Mouse (Mus musculus) megakaryocyte, adult 5-6 weeks (primary cell): ENCODE data around the gene AC161166.1. TPM values are rescaled to one million over a fixed set of nuclear protein-coding genes. Genes with fewer than 3 reads are reported as not detected.
"Not testable (repeated sequence)": the region's sequence is repeated elsewhere in the genome, so short reads cannot be mapped to it uniquely, and the experiment has no call there.

Experiments used
- ATAC-seq: 2 replicates; pipeline ENCODE4 v1.8.0; 2016; ENCODE audit warnings: mild to moderate bottlenecking, inconsistent platforms; ENCODE audit not compliant: poor library complexity, severe bottlenecking
- total RNA-seq, 2 experiments: library from RNA; stranded (forward) in 1 of 2; stranded (reverse) in 1 of 2; fragments of 153-499, 151-499 nt in 1 of 2; fragments of 221-1000, 200-1000 nt in 1 of 2; gene quantifications; 2 replicates each; pipeline versions ENCODE4 v1.2.3 to v1.2.4; 2015 to 2017

The AC161166.1 gene
- total RNA-seq, 2 experiments from 2014 or later = not detected

GRCm38 (mm10) chr7:24487403-24487802, 24.9 kb downstream of the AC161166.1 start:
- ATAC-seq = no peak

DNA sequence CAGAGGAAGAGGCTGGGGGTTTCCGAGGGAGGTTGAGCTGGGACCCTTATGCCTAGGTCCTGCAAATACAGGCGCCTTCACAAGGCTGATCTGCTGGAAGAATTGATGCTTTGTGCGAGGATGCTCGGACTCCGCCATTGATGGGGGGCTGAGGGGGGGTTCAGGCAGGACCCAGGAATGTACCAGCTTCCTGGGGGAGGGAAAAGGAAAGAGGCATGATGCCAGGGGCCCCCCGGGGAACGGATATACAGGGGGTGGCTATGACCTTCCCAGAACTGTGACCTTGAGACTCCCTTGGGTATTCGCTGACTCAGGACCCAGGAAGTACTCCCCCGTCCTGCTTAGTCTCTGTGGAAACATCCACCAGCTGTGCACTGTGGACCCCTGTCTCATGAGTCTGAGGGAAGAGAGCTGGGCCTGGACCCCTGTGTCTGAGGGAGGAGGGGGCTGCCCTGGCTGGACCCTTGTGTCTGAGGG, 25.6 kb downstream of the AC161166.1 start:
- no peak for ATAC-seq

DNA sequence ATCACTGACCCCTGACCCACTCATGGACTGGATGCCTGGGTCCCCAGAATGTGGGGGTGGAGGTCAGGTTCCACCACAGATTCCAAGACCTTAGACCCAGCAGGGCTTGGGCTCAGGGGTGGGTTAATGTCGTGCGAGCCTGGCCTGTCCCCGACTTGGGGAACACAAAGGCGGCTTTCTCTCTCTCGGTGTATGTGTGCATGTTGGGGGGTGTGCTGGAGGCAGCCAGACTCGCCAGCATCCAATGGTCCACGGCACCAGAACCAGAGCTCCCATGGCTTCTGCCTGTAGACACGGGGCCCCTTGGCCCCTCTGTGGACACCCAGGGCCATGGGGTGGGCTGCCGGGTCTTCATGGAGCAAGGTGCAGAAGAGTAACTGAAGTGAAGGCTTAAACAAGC, 26.8 kb downstream of the AC161166.1 start:
- no peak for ATAC-seq

- ATAC-seq = not testable (repeated sequence)
These were observed 29.0 kb downstream of the AC161166.1 start for GRCm38 (mm10) chr7:24483291-24483690.

DNA sequence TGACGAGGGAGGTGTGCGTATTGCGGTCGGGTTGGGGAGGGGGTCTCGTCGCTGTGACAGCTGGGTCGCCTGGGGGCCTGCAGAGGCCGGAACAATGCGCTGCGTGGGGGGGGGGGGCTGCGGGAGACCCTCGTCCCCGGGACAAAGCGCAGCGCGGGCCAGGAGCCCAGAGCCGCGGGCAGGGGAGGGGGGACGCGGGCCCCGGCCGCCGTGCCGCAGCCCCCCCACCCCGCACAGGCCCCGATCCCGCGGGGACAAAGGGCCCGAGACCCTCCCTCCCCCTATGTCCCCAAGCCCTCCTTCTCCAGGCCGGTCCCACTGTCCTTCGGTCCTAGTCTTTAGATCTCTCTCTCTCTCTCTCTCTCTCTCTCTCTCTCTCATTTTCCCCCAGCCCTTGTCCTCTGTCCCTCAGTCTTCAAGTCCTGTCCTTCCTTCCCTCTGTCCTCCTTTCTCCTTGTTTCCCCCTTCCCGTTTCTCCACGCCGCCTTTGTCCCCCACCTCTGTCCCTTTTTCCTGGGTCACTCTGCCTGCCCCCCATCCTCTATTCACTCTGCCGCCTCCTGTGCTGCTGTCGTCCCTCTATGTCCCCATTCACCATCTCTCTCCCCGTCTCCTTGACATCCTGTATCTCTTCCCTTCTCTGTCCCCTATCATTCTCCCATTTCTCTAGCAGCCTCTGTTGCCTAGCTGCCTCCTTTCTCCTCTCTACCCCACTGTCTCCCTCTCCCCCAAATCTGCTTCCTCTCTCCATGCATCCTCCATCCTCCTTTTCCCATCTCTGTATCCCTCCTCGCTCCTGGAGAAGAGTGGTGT, 29.8 kb downstream of the AC161166.1 start:
- no peak for ATAC-seq

GRCm38 (mm10) chr7:24481474-24482207, 30.6 kb downstream of the AC161166.1 start, which contains the start of gene Cadm4:
Cadm4 (plus strand) TSS chr7:24482023.
- peak; percentile 81 for ATAC-seq

DNA sequence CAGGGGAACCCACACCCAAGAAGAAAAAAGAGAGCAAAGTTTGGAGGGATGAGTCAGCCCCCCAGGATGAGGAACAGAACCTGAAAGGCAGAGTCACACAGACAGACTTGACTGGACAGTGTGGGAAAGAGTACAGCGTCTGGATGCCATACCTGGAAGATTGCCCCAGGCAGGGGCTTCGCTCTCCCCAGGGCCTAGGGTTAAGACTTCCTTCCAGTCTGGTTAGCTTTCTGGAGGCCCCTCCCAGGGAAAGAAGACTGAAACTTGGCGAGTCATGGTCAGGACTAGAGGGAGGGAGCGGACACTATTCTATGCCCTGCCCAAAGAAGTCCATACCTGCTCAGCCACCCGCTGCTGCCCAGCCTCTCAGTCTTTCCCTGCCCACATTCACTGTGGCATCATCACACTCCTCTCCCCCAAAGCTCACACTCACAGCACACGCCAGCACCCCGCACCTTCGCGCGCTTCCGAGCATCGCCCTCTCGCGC, 31.2 kb downstream of the AC161166.1 start:
- ATAC-seq = peak; percentile 4; the same call in 1 of the 2 replicates

- ATAC-seq = 0 out of 2 replicates have a peak, but pooled peaks have one; percentile 23
These were observed 31.9 kb downstream of the AC161166.1 start for GRCm38 (mm10) chr7:24480121-24480941.

DNA sequence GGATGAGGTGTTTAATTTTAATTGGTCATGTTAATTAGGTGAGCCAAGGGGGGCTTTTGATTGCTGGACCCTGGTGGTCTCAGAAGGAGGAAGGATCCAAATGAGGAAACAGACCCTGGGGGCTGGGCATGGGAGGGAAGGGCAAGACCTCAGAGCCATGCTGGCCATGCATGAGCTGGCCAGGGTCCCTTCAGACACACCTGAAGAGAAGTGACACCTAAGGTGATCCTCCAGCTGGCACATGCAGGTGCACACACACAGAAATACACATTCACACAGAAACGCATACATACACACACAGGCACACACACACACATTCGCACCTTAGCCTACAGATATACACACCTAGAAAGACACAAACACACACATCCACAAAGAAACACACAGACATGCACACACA, 32.6 kb downstream of the AC161166.1 start:
- no peak for ATAC-seq

GRCm38 (mm10) chr7:24478911-24479310, 33.3 kb downstream of the AC161166.1 start:
- ATAC-seq = no peak

GRCm38 (mm10) chr7:24476856-24477255, 35.4 kb downstream of the AC161166.1 start:
- no peak for ATAC-seq

DNA sequence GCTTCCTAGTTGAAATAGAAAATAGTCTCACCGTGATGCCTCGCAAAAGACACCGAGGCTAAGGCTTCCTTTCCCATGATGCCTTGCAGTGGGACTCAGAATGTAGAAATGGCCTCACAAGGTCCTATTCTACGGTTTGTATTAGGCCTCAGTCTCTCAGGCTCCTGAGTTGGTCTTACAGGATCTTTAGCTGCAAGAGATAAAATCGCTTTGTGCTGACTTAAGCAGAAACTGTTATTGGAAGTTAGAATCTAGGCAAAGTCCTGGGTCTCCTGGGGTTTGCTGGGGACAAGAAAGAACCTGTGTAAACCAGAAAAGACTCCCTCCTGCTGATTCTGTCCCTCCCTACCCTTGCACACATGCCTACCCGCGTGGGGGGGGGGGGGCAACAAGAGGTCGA, 35.9 kb downstream of the AC161166.1 start:
- no peak for ATAC-seq

DNA sequence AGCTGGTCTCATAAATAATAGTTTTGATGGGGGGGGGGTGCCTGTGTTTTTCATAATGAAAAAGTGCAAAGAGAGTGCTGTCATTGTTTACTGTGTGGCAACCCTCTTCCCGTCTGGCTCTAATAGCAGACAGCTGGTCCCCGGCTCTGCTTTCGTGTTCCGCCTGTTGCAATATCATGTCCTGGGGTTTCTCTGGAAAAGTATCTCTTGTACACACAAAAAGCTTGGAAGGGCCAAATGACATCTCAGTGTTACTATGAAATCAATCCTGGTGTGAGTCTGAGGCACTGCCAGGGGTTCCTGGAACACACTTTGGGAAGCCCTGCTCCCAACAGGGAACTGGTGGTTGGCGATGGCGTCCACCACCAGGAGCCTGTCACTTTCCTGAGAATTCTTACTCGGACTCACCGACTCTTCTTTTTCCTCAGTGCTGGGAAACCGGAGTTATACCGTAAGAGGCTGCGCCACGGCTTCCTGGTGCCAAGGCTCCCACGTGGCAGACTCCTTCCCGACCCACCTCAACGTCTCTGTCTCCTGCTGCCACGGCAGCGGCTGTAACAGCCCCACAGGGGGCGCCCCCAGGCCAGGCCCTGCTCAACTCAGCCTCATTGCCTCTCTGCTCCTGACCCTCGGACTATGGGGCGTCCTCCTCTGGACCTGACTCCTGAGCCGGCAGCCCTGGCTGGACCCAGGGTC, 37.3 kb downstream of the AC161166.1 start:
- ATAC-seq = no peak

DNA sequence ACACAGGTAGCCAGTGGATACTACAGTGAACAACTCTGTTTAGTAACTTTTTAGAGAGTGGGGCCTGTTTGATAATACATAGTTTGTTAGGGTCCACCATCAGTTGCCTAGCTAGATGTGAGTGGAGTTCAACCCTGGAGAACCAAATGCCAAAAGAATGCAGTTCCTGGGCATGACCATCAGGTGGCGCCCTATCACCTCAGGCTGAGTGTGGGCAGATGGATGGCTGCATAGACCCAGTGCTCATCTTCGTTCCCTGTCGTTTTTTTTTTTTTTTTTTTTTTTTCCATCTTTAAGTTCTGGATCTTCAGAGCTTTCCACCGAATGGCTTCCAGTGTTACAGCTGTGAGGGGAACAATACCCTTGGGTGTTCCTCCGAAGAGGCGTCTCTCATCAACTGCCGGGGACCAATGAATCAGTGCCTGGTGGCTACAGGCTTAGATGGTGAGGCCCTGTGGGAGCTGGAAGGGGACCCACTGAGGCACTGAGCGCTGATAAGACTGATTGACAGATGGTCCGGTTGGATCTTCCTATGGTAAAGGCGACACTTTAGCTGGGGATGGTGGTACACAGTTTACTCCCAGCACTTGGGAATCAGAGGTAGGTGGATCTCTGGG, 38.2 kb downstream of the AC161166.1 start:
- peak; percentile 70 for ATAC-seq

DNA sequence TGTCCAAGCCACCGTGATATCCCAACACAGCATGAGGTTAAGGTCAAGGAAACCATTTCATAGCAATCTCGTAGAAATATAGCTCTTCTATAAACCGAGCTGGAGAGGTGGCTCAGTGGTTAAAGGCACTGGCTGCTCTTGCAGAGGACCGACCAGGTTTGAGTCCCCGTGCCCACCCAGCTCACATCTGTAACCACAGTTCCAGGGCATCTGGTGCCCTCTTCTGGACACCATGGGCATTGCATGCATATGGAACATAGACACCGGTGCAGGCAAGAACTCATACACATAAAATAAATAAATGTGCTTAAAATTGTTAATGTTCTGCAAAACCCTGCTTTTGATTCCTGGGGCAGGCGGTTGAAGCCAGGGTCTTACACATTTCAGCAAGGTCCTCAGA, 39.3 kb downstream of the AC161166.1 start:
- peak; percentile 41; the same call in 1 of the 2 replicates for ATAC-seq

GRCm38 (mm10) chr7:24472442-24472841, 39.8 kb downstream of the AC161166.1 start:
- no peak for ATAC-seq

GRCm38 (mm10) chr7:24470356-24470755, 41.9 kb downstream of the AC161166.1 start:
- no peak for ATAC-seq

DNA sequence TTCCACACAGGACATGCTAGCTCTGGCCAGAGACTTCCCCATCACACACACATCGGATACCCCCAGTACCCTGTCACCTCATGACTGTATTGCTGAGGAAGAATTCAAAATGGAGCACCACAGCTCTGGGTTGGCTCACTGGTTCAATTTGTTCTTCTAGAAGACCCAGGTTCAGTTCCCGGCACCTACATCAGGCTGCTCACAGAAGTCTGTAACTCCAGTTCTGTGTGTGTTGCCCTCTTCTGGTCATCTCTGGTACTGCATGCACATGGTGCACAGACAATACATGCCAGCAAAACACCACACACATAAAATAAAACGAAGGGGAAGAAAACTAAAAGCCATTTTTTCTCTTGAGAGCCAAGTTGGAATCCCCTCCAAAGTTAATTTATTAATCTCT, 43.1 kb downstream of the AC161166.1 start:
- no peak for ATAC-seq

DNA sequence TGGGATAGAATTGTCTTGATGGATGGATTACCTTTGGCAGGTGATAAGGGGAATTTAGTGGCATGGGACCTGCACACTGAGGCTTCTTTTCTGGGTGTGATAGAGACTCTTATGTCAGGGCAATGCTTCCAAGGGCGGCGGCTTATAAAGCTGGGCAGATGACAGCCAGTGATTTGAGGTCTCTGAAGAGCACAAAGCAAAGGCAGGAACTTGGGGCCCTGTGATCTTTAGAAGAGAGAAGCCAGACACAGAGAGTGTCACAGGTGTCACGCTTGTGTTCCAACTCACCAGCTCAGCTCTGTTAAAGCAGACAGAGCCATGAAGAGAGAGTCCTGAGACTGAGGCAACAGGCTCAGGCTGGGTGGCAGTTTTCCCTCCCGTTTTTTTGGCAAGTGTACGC, 44.4 kb downstream of the AC161166.1 start:
- no peak for ATAC-seq

GRCm38 (mm10) chr7:24466835-24467234, 45.4 kb downstream of the AC161166.1 start:
- peak; percentile 39 for ATAC-seq
